Mouse (Mus musculus) layer of hippocampus, adult 9-10 months (tissue): ENCODE results near the gene Gm21119.
"Not testable (repeated sequence)": the region's sequence is repeated elsewhere in the genome, so short reads cannot be mapped to it uniquely, and the experiment has no call there.

ENCODE experiments used
- DNase-seq: peaks from one replicate; pipeline ENCODE4 v3.0.0; 2022; ENCODE audit warnings: low spot score

The Gm21119 gene

DNA sequence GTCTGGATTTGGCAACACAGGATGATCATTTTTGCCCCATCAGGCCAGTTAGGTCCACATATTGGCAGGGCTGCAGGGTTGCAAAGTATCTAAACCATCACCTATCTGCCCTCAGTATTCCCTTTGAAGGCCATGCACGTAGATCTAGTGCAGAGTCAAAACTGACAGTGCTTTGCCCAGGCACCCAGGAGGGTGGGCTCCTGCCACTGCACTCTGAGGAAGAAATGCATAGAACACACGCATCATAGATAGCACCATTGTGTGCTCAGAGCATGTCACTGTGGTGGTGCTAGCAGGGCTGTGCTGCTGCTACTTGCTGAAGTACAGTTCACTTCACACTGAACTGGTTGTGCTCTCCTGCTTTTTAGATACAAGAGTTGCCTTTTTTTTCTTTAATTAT lies at the start of gene Gm21119:
Gene Gm21119, plus strand, starts transcription at position 301 of the 400 bp plus-strand sequence.
- DNase-seq: not testable (repeated sequence)

DNA sequence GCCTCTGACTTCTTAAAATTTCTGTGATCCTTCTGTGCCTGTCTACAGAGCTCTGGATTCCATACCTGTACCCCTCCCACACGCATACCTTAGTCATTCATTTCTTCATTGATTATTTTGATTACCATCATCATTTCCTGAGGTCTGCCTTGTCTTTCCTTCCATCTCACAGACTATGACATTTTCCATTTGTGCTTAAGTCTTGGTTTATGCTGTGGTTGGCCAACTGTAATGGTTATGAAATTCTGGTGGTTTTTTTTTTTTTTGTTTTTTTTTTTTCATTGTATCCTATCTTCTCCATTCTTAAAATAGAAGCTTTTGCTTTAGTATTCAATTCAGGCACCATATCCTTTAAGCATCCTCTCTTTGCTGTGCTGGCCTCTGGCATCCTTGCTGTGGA lies 48.0 kb upstream of the Gm21119 start:
- DNase-seq: not testable (repeated sequence)

DNA sequence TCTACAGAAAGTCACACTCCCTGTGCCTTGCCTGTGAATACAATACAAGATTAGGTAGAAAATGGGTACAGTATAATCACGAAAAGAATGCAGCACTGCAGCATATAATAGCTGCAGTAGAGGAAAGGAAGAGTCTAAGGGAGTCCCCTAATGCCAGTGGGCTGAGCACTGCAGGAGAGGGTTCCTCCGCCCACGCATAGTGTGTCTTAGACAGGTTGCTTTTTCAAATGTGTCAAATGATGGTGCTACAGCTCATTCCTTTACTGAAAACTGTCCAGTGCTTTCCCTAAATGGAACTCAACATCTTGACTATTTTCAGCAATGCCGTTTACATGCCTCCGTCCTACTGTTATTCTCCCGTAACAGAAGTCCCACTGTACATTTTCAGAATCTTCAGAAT lies 33.6 kb upstream of the Gm21119 start:
- DNase-seq: not testable (repeated sequence)

DNA sequence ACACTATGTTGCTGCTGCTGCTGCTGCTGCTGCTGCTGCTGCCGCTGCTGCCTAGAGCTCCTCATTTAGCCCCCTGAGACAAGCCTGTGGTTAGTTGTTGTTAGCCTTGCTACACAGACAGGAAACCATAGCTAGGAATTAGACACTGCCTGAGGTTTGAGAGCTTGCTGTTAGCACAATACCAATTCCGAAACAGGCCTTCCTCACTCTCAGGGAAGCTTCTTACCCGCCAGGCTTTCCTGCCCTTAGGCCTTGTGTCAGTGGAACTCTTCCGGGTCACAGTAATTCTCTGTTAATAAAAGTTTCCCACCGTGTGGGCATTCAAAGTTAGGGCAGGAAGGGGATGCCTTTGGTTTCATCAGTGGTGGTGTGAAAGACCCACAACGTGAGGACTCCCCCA lies 31.9 kb upstream of the Gm21119 start:
- DNase-seq: not testable (repeated sequence)

DNA sequence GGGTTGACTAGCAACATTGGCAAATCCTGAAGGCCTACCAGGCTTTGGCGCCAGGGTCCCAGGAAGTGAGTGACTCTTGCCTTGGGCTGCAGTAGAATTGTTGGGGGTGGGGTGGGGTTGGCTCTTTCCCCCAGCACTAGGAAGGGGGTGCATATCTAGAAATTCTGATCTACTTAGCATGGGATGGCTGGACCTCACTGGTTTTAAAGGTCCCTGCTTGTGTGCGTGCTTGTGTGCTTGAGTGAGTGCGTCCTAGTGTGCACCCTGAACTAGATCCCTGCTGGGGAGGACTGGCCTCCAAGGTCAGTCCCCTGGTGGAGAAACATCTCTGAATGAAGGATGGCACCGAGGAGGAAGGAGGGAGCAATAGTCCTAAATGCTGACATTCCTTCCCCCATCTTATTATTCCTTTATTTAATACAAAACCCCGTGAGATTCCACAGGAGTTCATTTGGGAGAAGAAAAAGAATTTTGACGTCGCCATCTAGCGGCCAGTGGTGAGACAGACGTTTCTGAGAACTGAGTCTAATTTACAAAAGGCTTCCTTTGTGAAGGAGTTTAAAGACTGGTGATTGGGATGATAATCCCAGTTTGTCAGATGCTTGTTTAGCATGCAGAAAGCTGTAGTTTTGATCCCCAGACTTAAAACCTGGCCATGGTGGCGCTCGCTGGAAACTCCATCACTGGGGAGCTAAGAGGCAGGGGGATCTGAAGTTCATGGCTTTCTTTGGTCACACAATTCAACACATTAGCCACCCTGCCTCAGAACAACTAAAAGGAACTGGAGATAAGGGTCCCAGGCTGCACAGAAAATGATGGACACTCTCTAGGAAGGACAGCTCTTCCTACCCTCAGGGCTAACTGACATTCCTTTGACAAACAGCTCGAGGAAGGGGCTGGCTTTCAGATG lies 26.2 kb upstream of the Gm21119 start:
- DNase-seq: not testable (repeated sequence)

DNA sequence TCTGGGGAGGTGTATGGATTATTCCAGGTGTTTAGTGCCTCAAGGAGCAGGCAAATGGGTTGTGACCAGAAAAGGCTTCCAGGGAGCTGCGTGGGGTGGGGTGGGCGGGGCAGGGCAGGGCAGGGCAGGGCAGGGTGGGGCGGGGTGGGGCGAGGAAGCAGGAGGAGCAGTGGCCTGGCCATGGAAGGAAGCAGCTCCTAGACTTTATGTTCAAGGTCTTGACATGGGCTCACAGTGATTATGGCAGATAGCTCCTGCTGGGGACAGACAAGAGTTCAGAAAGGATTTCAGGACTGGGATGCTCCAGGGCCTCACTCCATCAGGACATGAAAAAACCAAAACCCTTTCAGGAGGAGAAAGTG lies 25.6 kb upstream of the Gm21119 start:
- DNase-seq: not testable (repeated sequence)

DNA sequence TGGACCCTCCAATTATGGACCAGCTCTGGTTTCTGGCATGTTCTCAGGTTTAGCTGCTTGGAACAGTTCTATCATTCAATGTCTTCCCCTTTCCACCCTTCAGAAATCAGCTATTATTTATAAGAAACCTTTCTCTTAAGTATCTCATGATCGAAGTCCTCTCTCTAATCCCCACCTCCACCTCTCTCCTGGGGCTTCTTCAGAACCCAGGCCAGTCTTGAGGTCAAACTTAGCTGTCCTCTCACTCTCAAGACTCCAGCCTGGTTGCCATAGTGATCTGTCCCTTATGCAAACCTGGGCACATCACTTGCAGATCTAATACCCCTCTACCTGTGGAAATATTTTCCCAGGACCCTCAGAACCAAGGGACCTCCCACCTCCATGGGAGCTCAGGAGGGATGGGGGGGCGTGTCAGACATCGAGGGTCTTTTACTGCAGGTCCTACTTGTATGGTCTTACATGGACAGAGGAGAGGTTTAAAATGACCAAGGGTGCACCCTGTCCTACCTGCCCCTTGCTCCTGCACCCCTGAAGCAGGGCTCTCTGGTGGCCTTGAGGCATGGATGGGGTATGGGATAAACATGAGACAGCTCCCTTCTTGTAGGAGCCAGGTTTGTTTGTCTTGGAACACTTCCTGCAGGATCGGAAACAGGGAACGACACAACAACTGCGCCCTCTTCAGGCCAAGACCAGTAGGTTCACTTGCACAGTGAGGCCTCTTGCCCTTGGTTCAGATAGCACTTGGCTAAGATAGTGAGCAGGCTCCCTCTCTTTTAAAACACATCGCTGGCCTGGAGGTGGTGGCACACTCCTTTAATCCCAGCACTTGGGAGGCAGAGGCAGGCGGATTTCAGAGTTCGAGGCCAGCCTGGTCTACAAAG lies 24.4 kb upstream of the Gm21119 start:
- DNase-seq: not testable (repeated sequence)

DNA sequence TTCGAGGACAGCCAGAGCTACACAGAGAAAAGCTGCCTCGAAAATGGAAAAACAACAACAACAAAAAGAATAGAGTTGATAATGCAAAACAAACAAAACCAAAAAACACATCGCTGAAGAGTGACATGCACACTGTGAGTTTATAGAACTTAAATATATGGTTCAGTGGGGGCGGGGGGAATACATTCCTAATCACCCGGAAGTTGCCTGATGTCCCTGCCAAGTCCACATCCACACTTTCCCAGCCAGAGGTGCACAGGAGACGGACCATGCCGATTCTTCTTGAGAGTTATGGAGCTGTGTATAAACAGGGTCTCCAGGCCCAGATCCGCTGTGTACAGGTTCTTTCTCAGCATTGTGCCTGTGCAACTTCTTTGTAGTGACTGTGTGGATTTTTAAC lies 23.7 kb upstream of the Gm21119 start:
- not testable (repeated sequence) for DNase-seq

DNA sequence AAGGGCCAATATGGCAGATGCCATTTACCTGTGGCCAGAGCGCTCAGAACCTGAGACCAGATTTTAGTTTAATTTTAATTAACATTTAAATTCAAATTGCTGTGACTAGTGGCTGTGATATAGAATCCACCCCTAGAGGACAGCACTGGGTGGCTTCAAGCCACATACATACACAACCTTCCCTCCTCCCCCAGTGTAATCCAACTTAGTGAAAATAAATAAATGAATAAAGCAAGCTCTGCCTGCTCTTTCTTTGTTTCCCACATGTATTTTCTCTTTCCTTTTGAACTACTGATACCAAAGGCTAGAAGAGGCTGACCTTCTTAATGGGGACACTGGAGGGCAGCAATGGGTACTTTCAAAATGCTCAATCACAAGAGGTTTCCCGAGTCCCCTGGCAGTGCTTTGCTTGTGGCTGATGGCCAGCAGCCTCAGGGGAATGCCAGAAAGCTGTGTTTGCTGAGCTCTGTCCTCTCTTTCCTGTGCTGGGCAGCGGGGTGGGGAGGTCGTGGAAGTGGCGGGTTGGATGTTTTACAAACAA lies 21.9 kb upstream of the Gm21119 start:
- not testable (repeated sequence) for DNase-seq

DNA sequence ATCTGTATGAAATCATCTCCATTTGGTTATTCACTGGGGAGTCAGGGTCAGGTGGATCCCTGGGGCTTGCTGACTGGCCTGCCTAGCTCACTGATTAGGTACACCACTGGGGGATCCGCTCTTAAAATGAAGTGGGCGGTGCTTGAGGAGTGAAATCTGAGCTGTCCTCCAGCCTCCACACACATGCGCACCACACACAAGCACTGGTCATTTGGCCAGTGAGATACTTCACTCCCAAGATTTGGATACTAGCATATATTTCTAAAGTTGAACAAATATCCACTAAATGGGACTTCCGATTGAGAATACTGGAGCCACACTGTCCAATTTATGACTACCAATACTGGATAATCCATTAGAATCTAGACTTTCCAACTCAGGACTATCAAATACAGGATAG lies 20.9 kb upstream of the Gm21119 start:
- not testable (repeated sequence) for DNase-seq

DNA sequence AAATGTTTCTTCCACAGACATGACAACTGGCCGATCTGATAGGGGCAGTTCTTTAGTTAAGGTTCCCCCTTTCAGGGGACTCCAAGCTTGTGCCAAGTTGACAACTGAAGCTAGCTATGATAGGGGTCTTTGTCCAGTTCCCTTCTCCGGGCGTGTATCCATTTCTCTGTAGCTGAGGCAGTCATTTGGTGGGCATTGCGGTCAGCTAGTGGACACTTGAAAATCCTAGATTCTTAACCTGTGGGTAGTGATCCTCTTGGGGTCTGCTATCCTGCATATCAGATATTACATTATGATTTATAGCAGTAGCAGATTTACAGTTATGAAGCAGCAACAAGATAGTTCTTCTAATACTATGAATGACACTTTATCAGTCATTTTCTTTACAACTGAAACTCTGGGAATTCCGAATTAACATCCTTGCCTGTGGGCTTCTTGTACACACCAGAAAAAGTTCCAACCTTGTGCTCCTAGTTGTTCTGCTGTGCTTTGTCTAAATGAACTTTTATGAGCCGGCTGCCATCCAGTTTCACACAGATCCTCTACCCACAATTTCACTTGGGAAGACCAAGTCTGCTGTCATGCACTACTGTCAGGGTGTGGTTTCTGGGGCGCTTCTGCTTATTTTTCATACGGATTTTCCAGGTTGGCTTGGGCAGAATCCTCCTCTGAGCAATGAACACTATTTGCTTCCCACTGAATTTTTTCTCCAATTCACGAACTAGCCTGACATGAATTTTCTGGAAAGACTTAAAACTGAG lies 18.5 kb upstream of the Gm21119 start:
- not testable (repeated sequence) for DNase-seq

DNA sequence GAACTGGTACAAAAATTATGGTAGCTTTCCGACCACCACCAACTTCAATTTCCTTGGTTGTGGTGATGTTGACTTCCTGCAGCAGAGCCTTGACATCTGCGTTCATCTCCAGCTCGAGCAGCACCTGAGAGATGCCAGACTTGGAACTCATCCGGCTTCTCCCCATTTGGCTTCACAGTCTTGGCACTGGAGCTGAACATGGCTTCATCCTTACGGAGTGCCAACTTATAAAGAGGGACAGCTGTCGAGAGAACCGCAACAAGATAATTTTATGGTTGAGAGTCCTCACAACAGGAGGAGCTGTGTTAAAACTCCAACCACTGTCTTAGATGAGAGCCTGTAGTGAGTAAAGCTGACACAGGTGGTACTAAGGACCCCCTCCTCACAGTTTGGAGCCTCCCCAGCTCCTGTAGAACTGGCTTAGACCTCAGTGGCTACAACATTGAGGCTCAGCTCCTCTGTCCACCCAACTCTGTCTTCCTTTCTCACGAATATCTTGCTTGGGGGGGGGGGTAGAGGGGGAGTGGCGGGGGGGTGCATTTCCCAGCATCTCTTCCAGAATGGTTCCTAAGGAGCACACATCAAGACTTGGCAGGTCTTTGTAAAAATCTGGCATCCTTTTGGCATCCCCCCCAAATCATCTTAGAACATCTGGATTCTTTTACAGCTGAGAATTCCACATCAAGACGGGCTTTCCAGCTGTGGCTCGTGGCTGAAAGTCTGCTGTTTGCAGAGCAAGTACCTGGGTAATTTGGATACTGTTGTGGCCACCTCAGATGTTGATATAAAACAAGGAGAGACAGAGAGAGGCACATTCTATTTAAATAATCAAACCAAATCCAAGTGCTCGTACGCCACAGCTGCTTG lies 17.6 kb upstream of the Gm21119 start:
- DNase-seq: not testable (repeated sequence)

DNA sequence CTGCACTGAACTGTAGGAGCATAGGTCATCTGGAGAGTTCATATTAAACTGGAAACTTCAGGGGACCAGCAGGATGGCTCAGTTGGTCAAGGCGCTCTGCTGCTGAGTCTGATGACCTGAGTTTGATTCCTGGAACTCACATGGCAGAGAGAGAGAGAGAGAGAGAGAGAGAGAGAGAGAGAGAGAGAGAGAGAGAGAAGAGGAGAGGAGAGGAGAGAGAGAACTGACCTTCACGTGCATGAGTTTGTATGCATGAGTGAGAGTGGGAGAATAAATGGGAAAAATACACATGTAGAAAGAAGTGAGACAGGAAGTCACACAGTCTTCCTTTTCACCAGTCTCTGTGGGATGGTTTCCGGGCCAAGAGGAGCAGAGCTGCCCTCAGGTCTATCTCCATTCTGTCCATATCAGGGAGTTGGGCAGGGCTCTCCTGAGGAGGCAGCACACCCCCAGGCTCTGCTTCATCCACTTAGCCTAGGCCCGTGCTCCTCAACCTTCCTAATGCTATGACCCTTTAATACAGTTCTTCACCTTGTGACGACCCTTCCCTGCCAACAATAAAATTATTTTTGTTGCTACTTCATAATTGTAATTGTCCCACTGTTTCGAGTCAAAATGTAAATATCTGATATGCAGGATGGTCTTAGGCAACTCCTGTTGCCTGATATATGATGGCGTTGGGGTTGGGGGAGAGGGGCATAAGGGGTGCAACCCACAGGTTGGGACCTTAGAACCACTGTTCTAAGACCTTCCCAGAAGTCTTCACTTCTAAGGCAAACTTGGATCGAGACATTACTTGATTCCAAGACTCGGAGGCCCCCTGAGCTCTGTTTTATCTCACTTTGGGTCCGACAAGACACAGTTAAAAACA lies 16.2 kb upstream of the Gm21119 start:
- not testable (repeated sequence) for DNase-seq

DNA sequence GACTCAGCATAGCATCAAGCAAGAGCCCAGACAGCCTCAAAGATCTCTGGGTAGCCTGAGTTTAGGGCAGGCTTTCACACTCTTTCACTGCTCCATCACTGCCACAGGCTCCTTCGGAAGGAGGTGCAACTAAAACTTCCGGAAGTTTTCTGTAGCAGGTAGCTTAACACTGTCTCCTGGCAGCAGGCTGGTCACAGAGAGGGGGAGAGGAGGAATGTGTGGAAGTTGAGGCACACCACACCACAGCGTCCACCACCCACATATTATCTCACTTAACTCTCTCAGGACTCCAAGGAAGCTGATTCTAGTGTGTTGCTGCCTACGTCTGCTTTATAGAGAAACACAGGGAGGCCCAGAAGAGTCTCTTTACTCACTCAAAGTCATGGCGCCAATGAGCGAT lies 15.4 kb upstream of the Gm21119 start:
- not testable (repeated sequence) for DNase-seq

DNA sequence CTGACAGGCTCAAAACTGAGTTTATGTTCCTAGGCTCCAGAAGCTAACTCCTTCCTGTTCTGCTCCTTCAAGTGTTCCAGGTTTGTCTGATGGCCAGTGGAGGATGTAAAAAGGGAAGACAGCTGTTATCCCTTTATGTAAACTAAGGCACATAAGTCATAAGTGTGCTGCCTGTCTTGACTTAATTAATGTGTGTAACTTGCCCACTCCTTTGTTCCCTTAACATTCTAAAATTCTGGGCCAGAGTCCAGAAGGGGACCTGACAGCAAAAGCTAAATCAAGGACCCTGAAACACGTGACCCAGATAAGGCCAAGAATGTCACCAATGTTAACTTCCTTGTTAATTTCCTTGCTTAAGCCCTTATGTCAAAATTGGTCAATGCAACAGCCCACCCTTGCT lies 3.9 kb upstream of the Gm21119 start:
- DNase-seq: not testable (repeated sequence)

DNA sequence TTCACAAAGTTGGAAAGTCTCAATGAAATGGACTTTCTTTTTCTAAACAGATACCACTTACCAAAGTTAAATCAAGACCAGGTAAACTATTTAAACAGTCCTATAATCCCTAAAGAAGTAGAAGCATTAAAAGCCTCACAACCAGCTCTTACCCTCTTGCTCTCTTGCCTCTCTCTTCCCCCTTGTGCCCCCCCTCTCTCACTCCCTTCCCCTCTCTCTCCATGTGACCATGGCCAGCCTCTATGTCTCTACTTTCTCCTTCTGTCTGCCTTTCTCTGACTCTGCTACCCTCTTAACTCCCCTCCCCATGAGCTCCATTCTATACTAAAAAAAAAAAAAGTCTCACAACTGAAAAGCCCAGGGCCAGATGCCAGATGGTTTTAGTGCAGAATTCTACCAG lies 2.0 kb upstream of the Gm21119 start:
- DNase-seq: not testable (repeated sequence)

DNA sequence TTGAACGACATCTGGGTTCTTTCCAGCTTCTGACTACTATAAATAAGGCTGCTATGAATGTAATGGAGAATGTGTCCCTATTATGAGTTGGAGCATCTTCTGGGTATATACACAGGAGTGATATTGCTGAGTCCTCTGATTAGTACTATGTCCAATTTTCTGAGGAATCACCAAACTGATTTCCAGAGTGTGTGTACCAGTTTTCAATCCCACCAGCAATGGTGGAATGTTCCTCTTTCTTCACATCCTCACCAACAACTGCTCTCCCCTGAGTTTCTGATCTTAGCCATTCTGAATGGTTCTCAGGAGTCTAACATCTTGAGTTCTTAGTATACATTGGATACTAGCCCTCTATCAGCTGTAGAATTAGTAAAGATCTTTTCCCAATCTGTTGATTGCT lies 16.0 kb downstream of the Gm21119 start:
- DNase-seq: not testable (repeated sequence)

DNA sequence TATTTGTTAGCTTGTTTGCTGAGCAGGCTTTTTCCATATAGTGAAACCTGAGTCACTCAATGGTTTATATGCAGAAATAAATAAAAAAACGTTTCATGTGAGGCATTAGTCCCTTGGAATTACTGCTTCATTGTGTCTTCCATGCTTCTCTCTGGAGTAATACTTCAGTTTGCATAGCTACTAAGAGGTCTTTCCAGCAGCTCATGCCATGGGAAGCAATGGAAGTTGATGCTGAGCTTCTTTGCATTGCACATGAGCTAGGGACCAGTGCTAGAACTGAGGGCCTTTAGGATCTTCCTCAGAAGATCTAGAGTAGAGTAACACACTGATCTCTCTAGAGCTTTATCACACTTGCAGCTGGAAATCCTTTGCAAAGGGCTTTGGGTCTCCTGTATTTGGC lies 23.2 kb downstream of the Gm21119 start:
- not testable (repeated sequence) for DNase-seq

DNA sequence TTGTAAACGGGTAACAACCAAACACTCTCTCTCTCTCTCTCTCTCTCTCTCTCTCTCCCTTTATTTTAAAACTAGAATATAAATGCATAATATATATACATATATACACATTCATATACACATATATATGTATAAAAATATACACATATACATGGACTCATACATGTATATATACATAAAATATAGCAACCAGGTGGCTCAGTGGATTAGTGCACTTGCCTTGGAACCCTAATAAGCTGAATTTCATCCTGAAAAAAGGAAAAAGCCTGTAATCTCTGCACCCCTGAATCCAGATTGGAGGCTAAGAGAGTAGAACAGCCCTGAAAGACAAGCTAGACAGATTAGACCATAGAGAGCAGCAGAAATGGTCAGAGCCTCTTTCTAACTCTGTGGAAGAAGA lies 28.8 kb downstream of the Gm21119 start:
- DNase-seq: not testable (repeated sequence)

DNA sequence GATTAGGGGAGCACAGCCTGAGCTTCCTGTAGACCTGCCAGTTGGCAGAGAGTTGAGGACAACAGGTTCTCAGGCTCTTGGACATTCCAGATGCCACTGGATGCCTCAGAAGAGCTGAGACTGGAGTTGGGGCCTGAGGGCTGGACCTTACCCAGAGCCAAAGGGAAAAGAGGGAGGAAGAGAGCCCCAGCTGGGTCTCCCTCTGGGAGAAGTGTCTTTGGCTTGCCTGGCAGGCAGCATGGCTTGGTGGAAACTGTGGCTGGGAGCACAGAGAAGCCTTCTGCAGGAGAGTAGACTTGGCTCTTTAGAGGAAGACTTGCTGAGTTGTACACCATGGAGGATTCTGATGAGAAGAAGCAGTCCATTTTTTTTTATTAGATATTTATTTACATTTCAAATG lies 38.3 kb downstream of the Gm21119 start:
- DNase-seq: not testable (repeated sequence)
